Mouse (Mus musculus) right cerebral cortex, adult 2 months (tissue): Measurements from ENCODE around the gene Hs6st3.
"Not testable (repeated sequence)": the region's sequence is repeated elsewhere in the genome, so short reads cannot be mapped to it uniquely, and the experiment has no call there.

ENCODE experiments used
- DNase-seq, 2 experiments: peaks; one replicate each; pipeline ENCODE4 v3.0.0; 2021 to 2022; ENCODE audit warnings: low spot score in 2 of 2

The Hs6st3 gene

GRCm38 (mm10) chr14:119450471-119450870, 312.3 kb downstream of the Hs6st3 start:
- no peak for DNase-seq

- DNase-seq = no peak
Measured at GRCm38 (mm10) chr14:119451594-119451993, 313.5 kb downstream of the Hs6st3 start.

GRCm38 (mm10) chr14:119452382-119452781, 314.2 kb downstream of the Hs6st3 start:
- no peak for DNase-seq

- DNase-seq = no peak
Measured at GRCm38 (mm10) chr14:119452797-119453196, 314.7 kb downstream of the Hs6st3 start.

- no peak for DNase-seq
Measured at GRCm38 (mm10) chr14:119464308-119464707, 326.2 kb downstream of the Hs6st3 start.

GRCm38 (mm10) chr14:119464883-119465282, 326.7 kb downstream of the Hs6st3 start:
- no peak for DNase-seq

- peak; percentile 49 to 52 for DNase-seq
Measured at GRCm38 (mm10) chr14:119466899-119467588, 328.9 kb downstream of the Hs6st3 start.

- DNase-seq = no peak
Measured at GRCm38 (mm10) chr14:119476582-119476981, 338.4 kb downstream of the Hs6st3 start.

- no peak for DNase-seq
Measured at GRCm38 (mm10) chr14:119477836-119478235, 339.7 kb downstream of the Hs6st3 start.

GRCm38 (mm10) chr14:119488978-119489703, 351.0 kb downstream of the Hs6st3 start:
- DNase-seq = no peak

- no peak for DNase-seq
Measured at GRCm38 (mm10) chr14:119520632-119521031, 382.5 kb downstream of the Hs6st3 start.

GRCm38 (mm10) chr14:119521056-119521455, 382.9 kb downstream of the Hs6st3 start:
- no peak for DNase-seq

GRCm38 (mm10) chr14:119532889-119533546, 394.9 kb downstream of the Hs6st3 start:
- DNase-seq = no peak

GRCm38 (mm10) chr14:119540505-119540904, 402.4 kb downstream of the Hs6st3 start:
- DNase-seq = no peak

GRCm38 (mm10) chr14:119544596-119544995, 406.5 kb downstream of the Hs6st3 start:
- no peak for DNase-seq

GRCm38 (mm10) chr14:119558356-119558755, 420.2 kb downstream of the Hs6st3 start:
- DNase-seq = no peak

GRCm38 (mm10) chr14:119582039-119582508, 443.9 kb downstream of the Hs6st3 start:
- no peak for DNase-seq

GRCm38 (mm10) chr14:119585069-119585468, 446.9 kb downstream of the Hs6st3 start:
- no peak for DNase-seq

GRCm38 (mm10) chr14:119587365-119587764, 449.2 kb downstream of the Hs6st3 start:
- not testable (repeated sequence) for DNase-seq

- DNase-seq = no peak
Measured at GRCm38 (mm10) chr14:119604327-119604726, 466.2 kb downstream of the Hs6st3 start.

GRCm38 (mm10) chr14:119612793-119613192, 474.7 kb downstream of the Hs6st3 start:
- DNase-seq = no peak

- no peak for DNase-seq
Measured at GRCm38 (mm10) chr14:119629127-119629526, 491.0 kb downstream of the Hs6st3 start.
